Mouse (Mus musculus) right cerebral cortex, postnatal 14 days (tissue): ENCODE results near the gene Mllt10.
"Not testable (repeated sequence)": the region's sequence is repeated elsewhere in the genome, so short reads cannot be mapped to it uniquely, and the experiment has no call there.

ENCODE experiments used
- DNase-seq: peaks from one replicate; pipeline ENCODE4 v3.0.0; 2022

The Mllt10 gene

GRCm38 (mm10) chr2:18052581-18052980 lies 2.5 kb upstream of the Mllt10 start:
- no peak for DNase-seq

GRCm38 (mm10) chr2:18053243-18053950 lies 1.6 kb upstream of the Mllt10 start:
- no peak for DNase-seq

- DNase-seq = no peak
Observed at GRCm38 (mm10) chr2:18053951-18054530, 996 bp upstream of the Mllt10 start.

GRCm38 (mm10) chr2:18055929-18056785 lies 1.1 kb downstream of the Mllt10 start:
- peak; percentile 91 for DNase-seq

- peak; percentile 76 for DNase-seq
Observed at GRCm38 (mm10) chr2:18056786-18057255, 1.8 kb downstream of the Mllt10 start.

- peak; percentile 45 for DNase-seq
Observed at GRCm38 (mm10) chr2:18057336-18058145, 2.5 kb downstream of the Mllt10 start.

GRCm38 (mm10) chr2:18058146-18058708 lies 3.2 kb downstream of the Mllt10 start:
- no peak for DNase-seq

- no peak for DNase-seq
Observed at GRCm38 (mm10) chr2:18059063-18059462, 4.0 kb downstream of the Mllt10 start.

- no peak for DNase-seq
Observed at GRCm38 (mm10) chr2:18059891-18060290, 4.9 kb downstream of the Mllt10 start.

- no peak for DNase-seq
Observed at GRCm38 (mm10) chr2:18060396-18060795, 5.4 kb downstream of the Mllt10 start.

GRCm38 (mm10) chr2:18063763-18064251 lies 8.8 kb downstream of the Mllt10 start:
- DNase-seq = no peak

GRCm38 (mm10) chr2:18064356-18064858 lies 9.4 kb downstream of the Mllt10 start:
- peak; percentile 91 for DNase-seq

GRCm38 (mm10) chr2:18064941-18065707 lies 10.1 kb downstream of the Mllt10 start:
- DNase-seq = peak; percentile 76

GRCm38 (mm10) chr2:18065708-18066030 lies 10.6 kb downstream of the Mllt10 start:
- DNase-seq = no peak

- DNase-seq = no peak
Observed at GRCm38 (mm10) chr2:18066436-18066835, 11.4 kb downstream of the Mllt10 start.

GRCm38 (mm10) chr2:18068071-18068796 lies 13.2 kb downstream of the Mllt10 start:
- no peak for DNase-seq

- DNase-seq = no peak
Observed at GRCm38 (mm10) chr2:18071947-18072346, 16.9 kb downstream of the Mllt10 start.

GRCm38 (mm10) chr2:18080182-18080860 lies 25.3 kb downstream of the Mllt10 start:
- DNase-seq = no peak

GRCm38 (mm10) chr2:18087695-18088094 lies 32.7 kb downstream of the Mllt10 start:
- DNase-seq = not testable (repeated sequence)

GRCm38 (mm10) chr2:18093858-18094257 lies 38.8 kb downstream of the Mllt10 start:
- DNase-seq = no peak
